ENCODE assay signal across 10 mouse cellular contexts in genomic region chrX:134474988-134475710, GRCm38 (mm10). TPM values are rescaled to one million over a fixed set of nuclear protein-coding genes. Genes with fewer than 3 reads are reported as not detected.
A peak's percentile ranks its signal among the peaks of the same experiment; 100 is the strongest.
DNase-seq lines count a peak whose midpoint lies in the region; ATAC-seq lines count a peak whose summit lies in the region.
"Had no signal": no experiment of that assay in that cellular context is flagged by ENCODE, and none has a peak within 500 bp of the region (broad histone marks: within the 10 kb centered on the region; RNA-seq: fewer than 3 reads in every experiment).

No protein-coding gene starts in this region.

- peaks cover 19% of the 10 kb centered on the region for H3K9me3 ChIP-seq in heart, embryonic 12.5 days (replicated peaks)
- H3K9me3 ChIP-seq in neural tube, embryonic 11.5 days (ENCODE audit: control insufficient read depth, low read length): peaks cover 2% of the 10 kb centered on the region; the same call in 1 of the 2 replicates
- H3K9me3 ChIP-seq in hindbrain, embryonic 15.5 days: no peaks in the 10 kb centered on the region
- 0 out of 2 replicates have a peak, but pooled peaks cover 11% of the 10 kb centered on the region for H3K9me3 ChIP-seq in stomach, embryonic 16.5 days (replicated peaks; ENCODE audit: control insufficient read depth, low read length)
- no peaks in the 10 kb centered on the region for H3K9me3 ChIP-seq in intestine, embryonic 15.5 days

- no peak for DNase-seq in heart, postnatal 36 days
- DNase-seq in neural tube, embryonic 11.5 days (ENCODE audit: low spot score): peak; percentile 16
- no peak for DNase-seq in neural tube, embryonic 10.5 days (ENCODE audit: extremely low spot score, low spot score)
- no peak for DNase-seq in gastrocnemius, postnatal 14 days

- ATAC-seq in heart, embryonic 12.5 days (ENCODE audit: insufficient number of reproducible peaks, low FRiP score): peak; percentile 42; the same call in 1 of the 2 replicates
- ATAC-seq in neural tube, embryonic 11.5 days (ENCODE audit: insufficient read depth, low FRiP score, low TSS enrichment): no peak
- no peak for ATAC-seq in hindbrain, embryonic 15.5 days (ENCODE audit: low FRiP score, low read depth)
- peak; percentile 33; the same call in 1 of the 2 replicates for ATAC-seq in stomach, embryonic 16.5 days (ENCODE audit: insufficient read depth, low FRiP score)
- ATAC-seq in intestine, embryonic 15.5 days: no peak
- ATAC-seq: inflammation-experienced regulatory T-cells, adult 6 months had no signal

- whole genome bisulfite sequencing in heart, embryonic 12.5 days: 58% methylated on average over 51 of the region's 67 CpGs
- 63% methylated on average over 32 of the region's 67 CpGs for WGBS in neural tube, embryonic 11.5 days
- WGBS in hindbrain, embryonic 15.5 days: 66% methylated on average over 51 of the region's 67 CpGs
- 70% methylated on average over 50 of the region's 67 CpGs for WGBS in stomach, embryonic 16.5 days
- 68% methylated on average over 29 of the region's 67 CpGs for WGBS in intestine, embryonic 15.5 days

- H3K4me3 ChIP-seq in heart, embryonic 12.5 days: no peak overlapping the region
- H3K4me3 ChIP-seq in neural tube, embryonic 11.5 days (ENCODE audit: low read depth, low read length): no peak overlapping the region
- no peak overlapping the region for H3K4me3 ChIP-seq in hindbrain, embryonic 15.5 days
- H3K4me3 ChIP-seq in stomach, embryonic 16.5 days (replicated peaks; ENCODE audit: low read length): no peak overlapping the region
- no peak overlapping the region for H3K4me3 ChIP-seq in intestine, embryonic 15.5 days (replicated peaks)

- no peak overlapping the region for H3K9ac ChIP-seq in heart, embryonic 12.5 days
- no peak overlapping the region for H3K9ac ChIP-seq in neural tube, embryonic 11.5 days (ENCODE audit: low read length)
- no peak overlapping the region for H3K9ac ChIP-seq in hindbrain, embryonic 15.5 days
- no peak overlapping the region for H3K9ac ChIP-seq in stomach, embryonic 16.5 days (ENCODE audit: low read length)
- H3K9ac ChIP-seq in intestine, embryonic 15.5 days: no peak overlapping the region
- H3K9ac ChIP-seq: liver, embryonic 14.5 days had no signal

- intact Hi-C loops in heart, postnatal 36 days (cut with DNase I): no loop called here
- intact Hi-C loops in gastrocnemius, postnatal 14 days (cut with DNase I; ENCODE audit: low total_unique reads): no loop called here

- no peaks in the 10 kb centered on the region for H3K4me1 ChIP-seq in heart, embryonic 12.5 days (replicated peaks)
- H3K4me1 ChIP-seq in neural tube, embryonic 11.5 days (ENCODE audit: control insufficient read depth, insufficient read depth, low read length): no peaks in the 10 kb centered on the region
- no peaks in the 10 kb centered on the region for H3K4me1 ChIP-seq in hindbrain, embryonic 15.5 days (replicated peaks)
- no peaks in the 10 kb centered on the region for H3K4me1 ChIP-seq in stomach, embryonic 16.5 days (ENCODE audit: control insufficient read depth, insufficient read depth, low read length)
- H3K4me1 ChIP-seq in intestine, embryonic 15.5 days (replicated peaks): no peaks in the 10 kb centered on the region

- H3K27me3 ChIP-seq in heart, embryonic 12.5 days (replicated peaks): no peaks in the 10 kb centered on the region
- no peaks in the 10 kb centered on the region for H3K27me3 ChIP-seq in neural tube, embryonic 11.5 days (ENCODE audit: control insufficient read depth, insufficient read depth, low read length)
- no peaks in the 10 kb centered on the region for H3K27me3 ChIP-seq in hindbrain, embryonic 15.5 days
- no peaks in the 10 kb centered on the region for H3K27me3 ChIP-seq in stomach, embryonic 16.5 days (ENCODE audit: control insufficient read depth, insufficient read depth, low read length)
- H3K27me3 ChIP-seq in intestine, embryonic 15.5 days (replicated peaks): no peaks in the 10 kb centered on the region

- H3K27ac ChIP-seq in heart, embryonic 12.5 days (ENCODE audit: poor library complexity, severe bottlenecking): no peak overlapping the region
- no peak overlapping the region for H3K27ac ChIP-seq in neural tube, embryonic 11.5 days (ENCODE audit: low read depth, low read length)
- no peak overlapping the region for H3K27ac ChIP-seq in hindbrain, embryonic 15.5 days (replicated peaks)
- H3K27ac ChIP-seq in stomach, embryonic 16.5 days (ENCODE audit: low read length): no peak overlapping the region
- H3K27ac ChIP-seq in intestine, embryonic 15.5 days: no peak overlapping the region
- H3K27ac ChIP-seq: liver, embryonic 14.5 days had no signal

- no peaks in the 10 kb centered on the region for H3K36me3 ChIP-seq in heart, embryonic 12.5 days
- no peaks in the 10 kb centered on the region for H3K36me3 ChIP-seq in neural tube, embryonic 11.5 days (ENCODE audit: control insufficient read depth, insufficient read depth, low read length)
- no peaks in the 10 kb centered on the region for H3K36me3 ChIP-seq in hindbrain, embryonic 15.5 days
- H3K36me3 ChIP-seq in stomach, embryonic 16.5 days (ENCODE audit: control insufficient read depth, insufficient read depth, low read length): no peaks in the 10 kb centered on the region
- no peaks in the 10 kb centered on the region for H3K36me3 ChIP-seq in intestine, embryonic 15.5 days

- H3K4me2 ChIP-seq in heart, embryonic 12.5 days: peak overlapping the region; percentile 46
- no peak overlapping the region for H3K4me2 ChIP-seq in neural tube, embryonic 11.5 days (ENCODE audit: low read depth)
- peak overlapping the region; percentile 19 for H3K4me2 ChIP-seq in hindbrain, embryonic 15.5 days
- 0 out of 2 replicates have a peak overlapping the region, but pooled peaks have one; percentile 5 for H3K4me2 ChIP-seq in stomach, embryonic 16.5 days (ENCODE audit: low read depth, low read length)
- no peak overlapping the region for H3K4me2 ChIP-seq in intestine, embryonic 15.5 days (replicated peaks)

RNA-seq across cellular contexts. Expression of gene Taf7l, which starts 1.1 kb away (rescaled TPM):
- not detected in 2 replicates for polyA plus RNA-seq in heart, embryonic 12.5 days (2016; fragmentation: Nextera tagmentation; extraction: Ambion mirVana)
- total RNA-seq in heart, postnatal 36 days (2021): not detected
- not detected in 2 replicates for polyA plus RNA-seq in neural tube, embryonic 11.5 days (2014; fragmentation: Nextera tagmentation; extraction: Ambion mirVana)
- polyA plus RNA-seq in hindbrain, embryonic 15.5 days (2015; fragmentation: Nextera tagmentation; extraction: Ambion mirVana): 0.10 TPM in 1 of 2 replicates, not detected in the other
- not detected in 2 replicates for polyA plus RNA-seq in stomach, embryonic 16.5 days (2015; fragmentation: Nextera tagmentation; extraction: Ambion mirVana)
- polyA plus RNA-seq in intestine, embryonic 15.5 days (2015; fragmentation: Nextera tagmentation; extraction: Ambion mirVana): not detected in 2 replicates
- not detected for total RNA-seq in gastrocnemius, postnatal 14 days (2021)
- polyA plus RNA-seq: inflammation-experienced regulatory T-cells, adult 6 months; liver, embryonic 14.5 days had no signal

Comparison
In these comparisons a context has a peak if more than half of its experiments do, and no peak if none do; other contexts are left out.
1. ATAC-seq: peak in heart, embryonic 12.5 days (single experiment) and stomach, embryonic 16.5 days (single experiment); none in neural tube, embryonic 11.5 days (single experiment), hindbrain, embryonic 15.5 days (single experiment) and intestine, embryonic 15.5 days (single experiment).
2. H3K4me2 ChIP-seq: peak in heart, embryonic 12.5 days (single experiment), hindbrain, embryonic 15.5 days (single experiment) and stomach, embryonic 16.5 days (single experiment); none in neural tube, embryonic 11.5 days (single experiment) and intestine, embryonic 15.5 days (single experiment).